Mouse (Mus musculus) neural tube, embryonic 14.5 days (tissue): ENCODE results near the gene Cx3cr1. TPM values are rescaled to one million over a fixed set of nuclear protein-coding genes. Genes with fewer than 3 reads are reported as not detected.

Experiments
- ATAC-seq: fragments of 200-750 bp; cut with Nextera tagmentation; 2 replicates; pipeline ENCODE4 v1.8.0; 2017; ENCODE audit warnings: low read depth, mild to moderate bottlenecking, moderate TSS enrichment, moderate library complexity
- H3K27ac ChIP-seq: fragments of 300-500 bp; sonication (generic); 2 replicates; pipeline ENCODE4 v1.5.1; 2014; ENCODE audit warnings: low read depth, mild to moderate bottlenecking, control low read depth, low read length, moderate library complexity, mixed read lengths
- H3K27me3 ChIP-seq: fragments of 300-500 bp; sonication (generic); 2 replicates; pipeline ENCODE4 v1.6.1; 2014; ENCODE audit warnings: low read length; ENCODE audit not compliant: control insufficient read depth, insufficient read depth
- H3K36me3 ChIP-seq: fragments of 300-500 bp; sonication (generic); 2 replicates; pipeline ENCODE4 v1.6.1; 2014; ENCODE audit warnings: low read length, mixed read lengths; ENCODE audit not compliant: control insufficient read depth, insufficient read depth
- H3K4me1 ChIP-seq: fragments of 300-500 bp; sonication (generic); 2 replicates; pipeline ENCODE4 v1.6.1; 2014; ENCODE audit warnings: low read length; ENCODE audit not compliant: control insufficient read depth, insufficient read depth
- H3K4me2 ChIP-seq: fragments of 300-500 bp; sonication (generic); 2 replicates; pipeline ENCODE4 v1.6.1; 2014; ENCODE audit warnings: mild to moderate bottlenecking, low read depth, low read length, control low read depth
- H3K4me3 ChIP-seq: fragments of 300-500 bp; sonication (generic); 2 replicates; pipeline ENCODE4 v1.5.1; 2014; ENCODE audit warnings: low read depth, low read length, control low read depth, mixed read lengths
- H3K9ac ChIP-seq: fragments of 300-500 bp; sonication (generic); replicated peaks from 2 replicates; pipeline ENCODE4 v1.6.1; 2014; ENCODE audit warnings: low read depth, mild to moderate bottlenecking, control low read depth, low read length, mixed read lengths
- H3K9me3 ChIP-seq: fragments of 300-500 bp; sonication (generic); 2 replicates; pipeline ENCODE4 v1.6.1; 2016; ENCODE audit warnings: low read length; ENCODE audit not compliant: control insufficient read depth
- WGBS: fragments of 180-500 bp; shearing (Covaris S2); extraction: QIAGEN DNeasy Blood & Tissue Kit; methylation state at CpG from one replicate; pipeline ENCODE4 v1.1.7; 2014; 5-methylcytosine and 5-hydroxymethylcytosine counted together
- polyA plus RNA-seq: library from polyadenylated mRNA; unstranded; fragments of >200 nt; fragmentation: Nextera tagmentation; extraction: Ambion mirVana; gene quantifications from 2 replicates; pipeline ENCODE4 v1.2.1, GENCODE M21; 2014

Cx3cr1 gene
- polyA plus RNA-seq, 1 experiment from 2014 or later: 7.1 TPM

DNA sequence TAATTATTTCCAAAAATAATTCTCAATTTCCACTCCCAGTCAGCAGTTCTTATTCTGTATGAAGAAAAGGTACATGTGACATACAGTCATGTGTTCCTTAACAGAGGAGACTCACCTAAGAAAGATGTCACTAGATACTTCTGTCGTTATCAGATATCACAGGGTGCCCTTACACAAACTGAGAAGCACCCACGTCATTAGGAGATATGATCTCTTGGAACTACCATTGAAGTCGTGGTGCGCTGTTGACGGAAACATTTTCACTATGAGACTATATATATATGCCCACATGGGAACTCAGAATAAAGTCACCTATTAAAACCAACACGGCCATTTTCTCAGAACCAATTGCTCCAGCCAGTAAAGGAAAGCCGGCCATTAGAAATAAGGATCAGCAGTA, 4.8 kb upstream of the Cx3cr1 start:
- Histone ChIP-seq H3K27ac (no peak overlapping the region), H3K9ac (no peak overlapping the region), H3K27me3 (no peaks in the 10 kb centered on the region), H3K4me3 (no peak overlapping the region), H3K4me1 (no peaks in the 10 kb centered on the region), H3K9me3 (no peaks in the 10 kb centered on the region), H3K36me3 (no peaks in the 10 kb centered on the region), H3K4me2 (no peak overlapping the region)
- no peak for ATAC-seq
- WGBS: 89% methylated on average over 7 of the region's 7 CpGs

- H3K36me3 ChIP-seq: no peaks in the 10 kb centered on the region
- H3K27me3 ChIP-seq: no peaks in the 10 kb centered on the region
- no peak overlapping the region for H3K4me2 ChIP-seq
- H3K27ac ChIP-seq: no peak overlapping the region
- 17% methylated on average over 3 of the region's 3 CpGs for WGBS
- H3K9me3 ChIP-seq: no peaks in the 10 kb centered on the region
- no peak overlapping the region for H3K9ac ChIP-seq
- H3K4me3 ChIP-seq: no peak overlapping the region
- ATAC-seq: no peak
- H3K4me1 ChIP-seq: no peaks in the 10 kb centered on the region
Observed at GRCm38 (mm10) chr9:120073169-120073568, 3.5 kb upstream of the Cx3cr1 start.

DNA sequence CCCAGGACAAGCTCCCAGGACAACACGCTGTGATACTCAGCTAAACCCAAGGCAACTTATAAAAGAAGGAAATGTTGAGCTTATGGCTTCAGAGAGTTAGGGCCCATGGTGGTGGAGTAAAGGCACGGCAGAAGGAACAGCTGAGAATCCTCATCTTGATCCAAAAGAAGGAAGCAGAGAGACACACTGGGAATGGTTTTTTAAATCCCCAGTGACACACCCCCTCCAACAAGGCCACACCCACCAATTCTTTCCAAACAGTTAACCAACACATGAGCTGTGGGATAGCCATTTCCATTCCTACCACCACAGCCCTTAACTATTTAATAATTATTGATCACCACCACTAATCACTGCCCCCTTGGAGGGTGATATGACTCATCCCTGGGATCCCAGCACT, 1.6 kb upstream of the Cx3cr1 start:
- Histone ChIP-seq H3K36me3 (no peaks in the 10 kb centered on the region), H3K4me1 (no peaks in the 10 kb centered on the region), H3K27ac (no peak overlapping the region), H3K4me2 (no peak overlapping the region), H3K9me3 (no peaks in the 10 kb centered on the region), H3K4me3 (no peak overlapping the region), H3K9ac (no peak overlapping the region), H3K27me3 (no peaks in the 10 kb centered on the region)
- WGBS: 87% methylated on average over 2 of the region's 2 CpGs
- no peak for ATAC-seq

DNA sequence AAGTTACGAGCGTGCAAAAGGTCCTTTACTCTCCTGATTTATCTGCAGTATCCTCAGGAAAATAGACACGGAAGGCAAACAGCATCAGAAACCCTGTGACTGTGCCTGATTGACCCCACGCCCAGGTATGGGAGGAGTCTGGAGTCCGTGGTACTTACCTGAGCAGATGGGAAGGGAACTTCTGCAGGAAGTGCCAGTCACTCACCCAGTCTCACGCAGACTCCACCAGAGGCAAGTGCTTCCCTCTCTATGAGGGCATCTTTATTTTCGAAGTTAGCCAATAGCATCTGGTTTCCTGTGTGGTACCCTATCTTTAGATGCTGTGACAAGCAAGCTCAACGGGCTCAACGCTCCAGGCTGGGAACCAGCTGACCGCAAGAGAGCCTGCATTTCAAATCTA, 1.6 kb downstream of the Cx3cr1 start:
- Histone ChIP-seq H3K4me3 (no peak overlapping the region), H3K36me3 (no peaks in the 10 kb centered on the region), H3K9me3 (no peaks in the 10 kb centered on the region), H3K27me3 (no peaks in the 10 kb centered on the region), H3K9ac (no peak overlapping the region), H3K27ac (no peak overlapping the region), H3K4me2 (no peak overlapping the region), H3K4me1 (no peaks in the 10 kb centered on the region)
- 72% methylated on average over 10 of the region's 10 CpGs for WGBS
- no peak for ATAC-seq

GRCm38 (mm10) chr9:120067609-120068008, 2.1 kb downstream of the Cx3cr1 start:
- WGBS: 76% methylated on average over 2 of the region's 2 CpGs
- H3K36me3 ChIP-seq: no peaks in the 10 kb centered on the region
- no peak overlapping the region for H3K4me2 ChIP-seq
- no peaks in the 10 kb centered on the region for H3K9me3 ChIP-seq
- no peaks in the 10 kb centered on the region for H3K27me3 ChIP-seq
- H3K27ac ChIP-seq: no peak overlapping the region
- no peak for ATAC-seq
- no peak overlapping the region for H3K4me3 ChIP-seq
- H3K4me1 ChIP-seq: no peaks in the 10 kb centered on the region
- H3K9ac ChIP-seq: no peak overlapping the region

DNA sequence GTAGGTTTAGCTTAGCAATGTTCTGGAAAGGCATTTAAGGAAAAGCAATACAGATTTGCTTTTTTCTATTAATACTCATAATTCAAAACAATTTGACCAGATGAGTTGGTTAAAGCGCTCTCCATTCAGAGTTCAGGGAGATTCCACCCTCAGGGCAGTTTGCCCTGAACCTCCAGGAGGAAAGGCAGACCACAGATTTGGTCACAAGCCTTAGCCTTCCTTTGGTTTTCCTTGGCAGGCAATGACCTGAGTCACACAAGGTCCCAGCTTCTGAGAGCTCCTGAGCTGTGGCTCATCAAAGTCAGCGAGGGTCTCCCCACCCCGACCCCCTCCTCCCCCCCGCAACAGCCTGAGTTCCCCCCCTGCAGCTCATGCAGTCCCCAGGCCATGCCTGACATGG, 5.4 kb downstream of the Cx3cr1 start:
- no peak overlapping the region for H3K4me3 ChIP-seq
- no peak overlapping the region for H3K9ac ChIP-seq
- WGBS: 69% methylated on average over 4 of the region's 4 CpGs
- no peaks in the 10 kb centered on the region for H3K27me3 ChIP-seq
- no peaks in the 10 kb centered on the region for H3K4me1 ChIP-seq
- no peaks in the 10 kb centered on the region for H3K36me3 ChIP-seq
- H3K4me2 ChIP-seq: no peak overlapping the region
- no peak overlapping the region for H3K27ac ChIP-seq
- ATAC-seq: no peak
- H3K9me3 ChIP-seq: no peaks in the 10 kb centered on the region

- no peak overlapping the region for H3K4me3 ChIP-seq
- no peaks in the 10 kb centered on the region for H3K27me3 ChIP-seq
- no peaks in the 10 kb centered on the region for H3K9me3 ChIP-seq
- H3K4me2 ChIP-seq: no peak overlapping the region
- 73% methylated on average over 3 of the region's 3 CpGs for WGBS
- H3K9ac ChIP-seq: no peak overlapping the region
- H3K36me3 ChIP-seq: no peaks in the 10 kb centered on the region
- no peak for ATAC-seq
- no peak overlapping the region for H3K27ac ChIP-seq
- no peaks in the 10 kb centered on the region for H3K4me1 ChIP-seq
Observed at GRCm38 (mm10) chr9:120058730-120059129, 10.9 kb downstream of the Cx3cr1 start.

GRCm38 (mm10) chr9:120056201-120056600, 13.5 kb downstream of the Cx3cr1 start:
- H3K4me3 ChIP-seq: no peak overlapping the region
- H3K27ac ChIP-seq: no peak overlapping the region
- ATAC-seq: no peak
- no peak overlapping the region for H3K4me2 ChIP-seq
- no peaks in the 10 kb centered on the region for H3K9me3 ChIP-seq
- no peaks in the 10 kb centered on the region for H3K36me3 ChIP-seq
- no peaks in the 10 kb centered on the region for H3K4me1 ChIP-seq
- no peaks in the 10 kb centered on the region for H3K27me3 ChIP-seq
- no peak overlapping the region for H3K9ac ChIP-seq
- 82% methylated on average over 9 of the region's 9 CpGs for WGBS

DNA sequence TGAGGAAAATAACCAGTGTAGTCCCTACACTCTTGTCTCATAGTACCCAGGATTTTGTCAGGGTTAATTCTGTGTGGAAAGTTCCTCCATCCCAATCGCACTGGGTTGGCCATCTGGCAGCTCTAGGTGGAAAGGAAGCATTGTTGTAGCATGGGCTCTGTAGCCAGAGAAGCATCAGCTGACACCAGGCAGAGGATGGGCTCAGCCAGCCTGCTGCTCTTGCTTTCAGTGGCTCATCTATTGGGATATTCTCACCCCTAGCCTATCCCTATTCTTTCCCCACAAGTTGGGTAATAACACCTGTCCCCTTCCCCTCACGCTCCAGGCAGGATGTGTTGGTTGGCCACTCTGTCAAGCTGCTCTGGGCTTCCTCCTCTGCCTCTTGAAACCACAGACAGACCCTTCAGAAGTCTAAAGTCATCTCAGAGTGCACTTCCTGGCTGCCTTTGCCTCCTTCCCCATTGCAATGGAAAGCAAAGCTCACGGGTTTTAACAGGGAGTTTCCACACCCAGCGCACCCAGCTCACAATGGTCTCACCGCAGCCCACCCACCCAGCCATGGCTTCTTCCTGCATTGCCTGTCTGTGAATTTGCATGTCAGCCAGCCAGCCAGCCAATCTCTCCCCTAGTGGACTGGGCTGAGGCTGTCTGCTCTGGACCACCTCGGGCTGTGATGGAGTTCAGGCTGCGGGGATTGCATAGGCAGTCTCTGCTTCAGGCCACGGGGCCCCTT, 15.0 kb downstream of the Cx3cr1 start:
- no peaks in the 10 kb centered on the region for H3K9me3 ChIP-seq
- no peak overlapping the region for H3K4me2 ChIP-seq
- ATAC-seq: no peak
- H3K27ac ChIP-seq: no peak overlapping the region
- 44% methylated on average over 8 of the region's 8 CpGs for WGBS
- H3K4me1 ChIP-seq: no peaks in the 10 kb centered on the region
- no peak overlapping the region for H3K9ac ChIP-seq
- no peak overlapping the region for H3K4me3 ChIP-seq
- no peaks in the 10 kb centered on the region for H3K36me3 ChIP-seq
- H3K27me3 ChIP-seq: no peaks in the 10 kb centered on the region
